Mouse (Mus musculus) forebrain, embryonic 10.5 days (tissue): ENCODE results near the gene Rgl1. TPM values are rescaled to one million over a fixed set of nuclear protein-coding genes. Genes with fewer than 3 reads are reported as not detected.

Source experiments
- DNase-seq: peaks from one replicate; pipeline ENCODE4 v3.0.0-alpha.2; 2017; ENCODE audit warnings: low spot score; ENCODE audit errors: extremely low spot score
- H3K27ac ChIP-seq: fragments of 300-500 bp; sonication (generic); 2 replicates; pipeline ENCODE4 v1.5.1; 2016; ENCODE audit warnings: mild to moderate bottlenecking
- H3K27me3 ChIP-seq: fragments of 300-500 bp; sonication (generic); 2 replicates; pipeline ENCODE4 v1.6.1; 2016; ENCODE audit warnings: mild to moderate bottlenecking; ENCODE audit not compliant: poor library complexity, severe bottlenecking
- H3K36me3 ChIP-seq: fragments of 300-500 bp; sonication (generic); replicated peaks from 2 replicates; pipeline ENCODE4 v1.6.1; 2016; ENCODE audit warnings: mild to moderate bottlenecking, moderate library complexity
- H3K4me1 ChIP-seq: fragments of 300-500 bp; sonication (generic); 2 replicates; pipeline ENCODE4 v1.6.1; 2016
- H3K4me3 ChIP-seq: fragments of 300-500 bp; sonication (generic); 2 replicates; pipeline ENCODE4 v1.5.1; 2016; ENCODE audit warnings: mild to moderate bottlenecking, moderate library complexity
- H3K9me3 ChIP-seq: fragments of 300-500 bp; sonication (generic); 2 replicates; pipeline ENCODE4 v1.6.1; 2016; ENCODE audit warnings: mild to moderate bottlenecking, moderate library complexity
- WGBS: fragments of 180-500 bp; shearing (Covaris S2); methylation state at CpG from one replicate; pipeline ENCODE4 v1.1.7; 2016; 5-methylcytosine and 5-hydroxymethylcytosine counted together
- polyA plus RNA-seq: library from polyadenylated mRNA; unstranded; fragments of >200 nt; fragmentation: Nextera tagmentation; extraction: Ambion mirVana; gene quantifications from 2 replicates; pipeline ENCODE4 v1.2.1, GENCODE M21; 2016

The Rgl1 gene
- polyA plus RNA-seq, 1 experiment from 2014 or later: 29.1 TPM

GRCm38 (mm10) chr1:152689968-152690367 is 76.2 kb downstream of the Rgl1 start:
- H3K27ac ChIP-seq: no peak overlapping the region
- H3K36me3 ChIP-seq: no peaks in the 10 kb centered on the region
- H3K27me3 ChIP-seq: no peaks in the 10 kb centered on the region
- WGBS: 88% methylated on average over 4 of the region's 4 CpGs
- no peak for DNase-seq
- no peaks in the 10 kb centered on the region for H3K9me3 ChIP-seq
- H3K4me3 ChIP-seq: no peak overlapping the region
- H3K4me1 ChIP-seq: peaks cover 14% of the 10 kb centered on the region

DNA sequence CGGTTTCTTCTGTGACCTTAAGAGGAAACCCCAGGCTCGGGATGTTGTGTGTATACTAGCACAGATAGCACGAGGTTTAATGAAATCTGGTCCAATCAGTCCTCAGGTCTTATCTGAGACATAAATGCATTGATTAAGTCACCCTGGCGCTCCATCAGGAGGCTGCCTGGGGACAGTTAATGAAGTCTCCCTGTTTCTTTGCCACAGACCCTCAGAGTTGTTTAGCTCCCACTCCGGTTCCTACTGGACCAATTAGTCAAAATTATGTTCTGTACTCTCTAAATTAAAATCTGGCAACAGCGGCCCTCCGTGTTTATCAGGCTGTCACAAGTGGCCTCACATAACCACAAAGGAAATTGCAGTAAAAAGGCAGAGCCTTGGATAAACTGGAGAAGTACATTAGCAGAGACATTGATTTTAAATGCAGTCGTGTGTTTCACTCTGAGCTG is 78.4 kb downstream of the Rgl1 start:
- DNase-seq: no peak
- WGBS: 30% methylated on average over 8 of the region's 8 CpGs
- Histone ChIP-seq H3K27ac (peak overlapping the region; percentile 62; the same call in 1 of the 2 replicates), H3K9me3 (no peaks in the 10 kb centered on the region), H3K27me3 (no peaks in the 10 kb centered on the region), H3K36me3 (no peaks in the 10 kb centered on the region), H3K4me3 (no peak overlapping the region), H3K4me1 (peaks cover 14% of the 10 kb centered on the region)

DNA sequence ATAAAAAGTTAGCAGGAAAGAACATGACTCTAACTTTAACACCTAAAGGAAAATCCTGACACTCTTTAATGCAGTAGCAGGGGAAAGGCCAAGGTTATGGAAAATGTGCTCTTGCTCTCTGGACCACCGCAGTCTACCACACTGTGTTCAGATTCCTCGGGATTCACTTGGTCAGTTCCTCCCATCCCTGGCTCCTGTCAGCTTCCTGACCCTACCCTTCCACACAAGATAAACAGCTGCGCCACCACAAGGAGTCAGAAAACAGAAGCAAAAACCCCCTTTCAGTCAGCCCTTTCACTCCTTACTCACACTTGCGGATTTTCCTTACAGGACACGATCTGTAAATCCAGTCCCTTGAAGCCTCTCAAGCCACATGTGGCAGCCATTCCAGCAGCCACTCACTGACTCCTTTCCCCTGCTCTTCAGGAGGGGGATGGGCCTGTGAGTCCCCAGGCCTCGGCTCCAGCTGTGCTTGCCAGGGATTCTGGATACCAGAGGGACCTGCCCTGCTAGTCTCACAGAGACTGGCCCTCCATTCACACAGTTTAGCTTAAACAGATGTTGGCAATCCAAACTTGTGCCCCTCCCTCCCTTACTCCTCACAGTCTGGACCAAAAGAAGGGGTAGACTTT is 78.9 kb downstream of the Rgl1 start:
- no peaks in the 10 kb centered on the region for H3K9me3 ChIP-seq
- WGBS: 12% methylated on average over 6 of the region's 6 CpGs
- no peaks in the 10 kb centered on the region for H3K36me3 ChIP-seq
- peak overlapping the region; percentile 62 for H3K27ac ChIP-seq
- peaks cover 14% of the 10 kb centered on the region for H3K4me1 ChIP-seq
- no peaks in the 10 kb centered on the region for H3K27me3 ChIP-seq
- H3K4me3 ChIP-seq: no peak overlapping the region
- DNase-seq: peak; percentile 42

DNA sequence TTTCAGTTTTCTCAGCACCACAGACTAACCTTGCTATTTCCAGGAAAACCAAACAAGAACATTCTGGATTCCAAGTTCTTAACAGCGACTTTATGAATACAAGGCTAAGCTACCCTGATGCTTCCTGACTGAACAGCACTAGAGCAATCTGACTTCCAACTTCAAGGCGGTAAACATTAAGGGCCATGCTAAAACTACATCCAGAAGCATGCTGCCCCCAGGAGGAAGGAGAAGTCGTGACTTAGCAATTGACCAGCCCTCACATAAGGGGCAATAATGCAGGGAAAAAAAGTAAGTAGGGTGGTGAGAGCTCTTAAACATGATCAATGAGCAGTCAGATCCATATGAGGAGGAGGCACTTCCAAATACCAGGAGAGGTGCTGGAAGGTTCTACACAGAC is 80.6 kb downstream of the Rgl1 start:
- Histone ChIP-seq H3K4me3 (no peak overlapping the region), H3K4me1 (peaks cover 19% of the 10 kb centered on the region), H3K9me3 (no peaks in the 10 kb centered on the region), H3K27me3 (no peaks in the 10 kb centered on the region), H3K36me3 (no peaks in the 10 kb centered on the region), H3K27ac (no peak overlapping the region)
- WGBS: 84% methylated on average over 3 of the region's 3 CpGs
- no peak for DNase-seq

DNA sequence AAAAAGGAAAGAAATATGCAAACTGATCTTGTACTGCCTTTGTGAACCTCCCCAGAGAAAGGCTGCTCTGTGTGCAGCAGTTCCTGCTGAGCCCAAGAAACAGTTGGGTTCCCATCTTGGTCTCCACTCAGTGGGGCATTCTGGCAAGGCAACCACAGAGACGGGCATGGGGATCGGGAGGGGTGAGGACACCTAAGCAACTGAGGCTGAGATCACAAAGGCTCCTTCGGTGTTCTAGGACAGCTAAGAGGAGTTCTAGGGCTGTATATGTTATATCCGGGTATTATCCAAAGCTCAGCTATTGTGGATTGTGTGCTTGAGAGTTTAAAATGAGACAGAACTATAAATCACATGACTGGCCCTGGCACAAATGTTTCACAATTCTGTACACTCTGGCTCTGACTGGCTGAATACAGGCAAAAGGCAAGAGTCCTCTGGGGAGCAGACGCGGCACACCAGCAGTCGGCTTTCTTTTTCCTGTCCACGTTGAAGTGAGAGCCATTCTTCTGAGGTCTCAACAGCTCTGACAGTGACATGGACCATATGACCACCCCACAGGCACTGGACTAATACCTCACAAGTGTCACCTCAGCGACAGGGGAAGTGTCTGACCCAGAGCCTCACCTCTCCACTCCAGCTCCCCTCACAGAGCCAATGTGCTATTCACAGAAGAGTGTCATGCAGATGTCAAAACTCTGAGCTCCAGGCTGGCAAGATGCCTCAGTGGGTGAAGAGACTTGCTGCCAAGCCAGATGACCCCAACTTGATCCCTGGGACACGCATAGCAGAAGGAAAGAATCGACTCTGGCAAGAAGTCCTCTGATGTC is 83.6 kb downstream of the Rgl1 start:
- H3K27ac ChIP-seq: no peak overlapping the region
- WGBS: 84% methylated on average over 11 of the region's 11 CpGs
- H3K4me3 ChIP-seq: no peak overlapping the region
- H3K4me1 ChIP-seq: peaks cover 18% of the 10 kb centered on the region
- H3K36me3 ChIP-seq: no peaks in the 10 kb centered on the region
- H3K27me3 ChIP-seq: no peaks in the 10 kb centered on the region
- DNase-seq: no peak
- H3K9me3 ChIP-seq: no peaks in the 10 kb centered on the region

GRCm38 (mm10) chr1:152681676-152682367 is 84.3 kb downstream of the Rgl1 start:
- WGBS: 85% methylated on average over 6 of the region's 6 CpGs
- H3K4me1 ChIP-seq: peaks cover 10% of the 10 kb centered on the region
- H3K27me3 ChIP-seq: no peaks in the 10 kb centered on the region
- H3K27ac ChIP-seq: no peak overlapping the region
- H3K4me3 ChIP-seq: no peak overlapping the region
- H3K36me3 ChIP-seq: no peaks in the 10 kb centered on the region
- H3K9me3 ChIP-seq: no peaks in the 10 kb centered on the region
- no peak for DNase-seq

- H3K27ac ChIP-seq: no peak overlapping the region
- H3K9me3 ChIP-seq: no peaks in the 10 kb centered on the region
- H3K27me3 ChIP-seq: no peaks in the 10 kb centered on the region
- no peak overlapping the region for H3K4me3 ChIP-seq
- WGBS: 82% methylated on average over 8 of the region's 8 CpGs
- DNase-seq: no peak
- H3K4me1 ChIP-seq: peaks cover 8% of the 10 kb centered on the region; the same call in 1 of the 2 replicates
- H3K36me3 ChIP-seq: no peaks in the 10 kb centered on the region
These were observed 85.0 kb downstream of the Rgl1 start for GRCm38 (mm10) chr1:152681116-152681515.

DNA sequence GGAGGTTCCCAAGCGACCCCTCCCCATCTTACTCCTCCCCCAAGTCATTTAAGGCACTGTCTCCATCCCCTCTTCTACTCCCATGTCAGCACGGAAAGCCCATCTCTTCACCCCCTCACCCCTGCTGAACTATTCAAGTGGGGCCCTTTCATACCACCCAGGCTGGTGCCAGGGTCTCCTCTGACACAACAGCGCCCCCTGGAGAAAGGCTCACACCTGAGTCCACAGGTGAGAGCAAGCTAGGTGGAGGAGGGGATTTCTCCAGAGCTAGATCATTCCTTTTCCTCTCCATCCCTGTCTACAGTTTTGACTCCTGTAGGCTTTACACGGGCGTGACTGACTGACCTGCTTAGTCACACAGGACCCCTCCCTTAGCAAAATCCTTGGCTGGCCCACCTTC is 87.7 kb downstream of the Rgl1 start:
- Histone ChIP-seq H3K4me1 (peaks cover 8% of the 10 kb centered on the region; the same call in 1 of the 2 replicates), H3K4me3 (no peak overlapping the region), H3K27ac (no peak overlapping the region), H3K27me3 (no peaks in the 10 kb centered on the region), H3K9me3 (no peaks in the 10 kb centered on the region), H3K36me3 (no peaks in the 10 kb centered on the region)
- DNase-seq: no peak
- 36% methylated on average over 5 of the region's 5 CpGs for whole genome bisulfite sequencing

DNA sequence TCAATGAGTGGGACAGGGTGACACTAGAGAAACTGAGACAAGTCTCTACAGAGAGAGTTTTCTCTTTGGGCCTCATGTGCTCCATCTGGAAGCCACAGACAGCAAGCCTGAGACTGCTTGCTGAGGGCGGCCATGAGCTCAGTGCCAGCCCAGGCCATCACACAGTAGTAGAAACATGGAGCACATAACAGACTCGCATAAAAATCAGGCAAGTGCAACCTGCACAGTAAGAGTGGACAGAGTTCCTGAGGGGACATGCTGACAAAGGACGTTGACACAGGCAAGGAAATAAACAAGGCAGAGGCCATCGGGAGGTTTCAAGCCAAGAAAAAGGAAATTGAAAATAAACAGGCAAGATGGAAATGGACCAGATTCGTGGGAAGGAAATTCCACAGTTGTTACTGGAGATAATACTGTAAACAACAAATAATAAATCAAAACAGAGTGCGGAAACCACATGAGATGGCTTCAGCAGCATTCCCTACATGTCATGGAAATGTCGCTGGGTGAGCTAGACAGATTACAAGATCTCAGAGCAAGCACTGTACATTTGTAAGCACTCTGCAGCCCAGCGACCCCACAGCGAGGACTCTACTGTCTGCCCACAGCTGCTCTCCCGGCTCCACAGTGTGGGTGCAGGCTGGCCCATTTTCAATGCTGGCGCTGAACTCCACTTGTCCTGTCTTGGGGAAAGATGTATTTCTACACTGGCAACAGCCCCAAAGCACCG is 88.5 kb downstream of the Rgl1 start:
- Histone ChIP-seq H3K27ac (no peak overlapping the region), H3K9me3 (no peaks in the 10 kb centered on the region), H3K4me3 (no peak overlapping the region), H3K36me3 (no peaks in the 10 kb centered on the region), H3K27me3 (no peaks in the 10 kb centered on the region), H3K4me1 (peaks cover 8% of the 10 kb centered on the region; the same call in 1 of the 2 replicates)
- no peak for DNase-seq
- WGBS: 87% methylated on average over 12 of the region's 12 CpGs

DNA sequence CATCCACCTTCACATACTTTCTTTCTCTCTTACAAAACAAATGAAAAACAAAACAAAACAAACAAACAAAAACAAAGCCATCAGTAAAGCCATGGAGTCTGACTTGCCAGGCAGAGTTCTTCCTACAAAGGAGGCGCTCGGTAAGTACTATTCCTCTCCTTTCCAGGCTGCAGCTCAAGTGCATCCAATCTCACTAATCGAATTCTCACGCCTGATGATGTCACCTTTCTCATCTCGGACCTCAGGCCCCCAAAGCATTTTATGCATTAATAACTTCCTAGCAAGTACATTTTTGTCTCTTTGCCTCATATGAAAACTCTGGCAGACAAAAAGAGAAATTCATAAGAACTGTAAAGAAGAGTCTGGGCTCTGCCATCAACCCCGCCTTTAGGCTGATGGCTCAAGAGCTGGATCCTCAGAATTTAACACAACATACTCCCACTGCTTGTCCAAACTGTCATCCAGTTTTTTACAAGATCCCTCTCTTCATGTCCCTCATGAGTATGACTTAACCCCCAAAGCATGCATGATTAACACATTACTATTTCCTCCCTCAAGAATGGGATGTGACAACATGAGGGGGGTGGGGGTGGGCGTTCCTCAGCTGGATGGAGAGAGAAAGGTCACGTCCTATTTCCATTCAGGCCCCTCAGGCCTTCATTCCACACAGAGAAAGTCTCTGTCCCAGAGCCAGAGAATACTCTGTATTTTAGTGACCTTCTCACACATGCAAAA is 96.5 kb downstream of the Rgl1 start:
- no peak for DNase-seq
- Histone ChIP-seq H3K27ac (no peak overlapping the region), H3K27me3 (no peaks in the 10 kb centered on the region), H3K4me1 (peaks cover 12% of the 10 kb centered on the region), H3K36me3 (no peaks in the 10 kb centered on the region), H3K4me3 (no peak overlapping the region), H3K9me3 (no peaks in the 10 kb centered on the region)
- WGBS: 70% methylated on average over 8 of the region's 8 CpGs

- Histone ChIP-seq H3K27ac (no peak overlapping the region), H3K27me3 (no peaks in the 10 kb centered on the region), H3K9me3 (no peaks in the 10 kb centered on the region), H3K4me1 (no peaks in the 10 kb centered on the region), H3K36me3 (no peaks in the 10 kb centered on the region), H3K4me3 (no peak overlapping the region)
- 88% methylated on average over 7 of the region's 7 CpGs for WGBS
- DNase-seq: no peak
These were observed 105.7 kb downstream of the Rgl1 start for GRCm38 (mm10) chr1:152660436-152660835.

DNA sequence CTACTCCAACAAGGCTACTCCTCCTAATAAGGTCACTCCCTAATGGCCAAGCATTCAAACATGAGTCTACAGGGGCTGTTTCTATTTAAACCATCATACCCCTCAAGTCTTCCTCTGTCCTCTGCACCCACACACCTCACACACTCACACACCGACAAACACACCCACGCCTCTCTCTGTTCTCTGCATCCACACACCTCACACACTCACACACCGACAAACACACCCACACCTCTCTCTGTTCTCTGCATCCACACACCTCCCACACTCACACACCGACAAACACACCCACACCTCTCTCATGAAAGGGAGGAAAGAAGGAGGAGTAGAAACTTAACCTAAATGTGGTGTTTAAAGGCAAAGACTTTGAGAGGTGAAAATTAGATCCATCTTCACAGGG is 106.2 kb downstream of the Rgl1 start:
- WGBS: 90% methylated on average over 4 of the region's 4 CpGs
- no peaks in the 10 kb centered on the region for H3K4me1 ChIP-seq
- DNase-seq: no peak
- no peaks in the 10 kb centered on the region for H3K9me3 ChIP-seq
- no peaks in the 10 kb centered on the region for H3K36me3 ChIP-seq
- H3K4me3 ChIP-seq: no peak overlapping the region
- no peaks in the 10 kb centered on the region for H3K27me3 ChIP-seq
- H3K27ac ChIP-seq: no peak overlapping the region
